Mouse (Mus musculus) liver, adult 2 months (tissue): Measurements from ENCODE around the gene Mettl26.

Experiments used
- CTCF ChIP-seq: fragments of 200-500 bp; IDR thresholded peaks from 2 replicates; pipeline ENCODE4 v1.5.1; 2011; ENCODE audit warnings: low read depth, low read length, control low read depth
- POLR2A ChIP-seq: fragments of 200-500 bp; IDR thresholded peaks from 2 replicates; pipeline ENCODE4 v1.6.1; 2011; ENCODE audit warnings: low read length, control low read depth; ENCODE audit not compliant: insufficient read depth; ENCODE audit errors: extremely low read depth

DNA sequence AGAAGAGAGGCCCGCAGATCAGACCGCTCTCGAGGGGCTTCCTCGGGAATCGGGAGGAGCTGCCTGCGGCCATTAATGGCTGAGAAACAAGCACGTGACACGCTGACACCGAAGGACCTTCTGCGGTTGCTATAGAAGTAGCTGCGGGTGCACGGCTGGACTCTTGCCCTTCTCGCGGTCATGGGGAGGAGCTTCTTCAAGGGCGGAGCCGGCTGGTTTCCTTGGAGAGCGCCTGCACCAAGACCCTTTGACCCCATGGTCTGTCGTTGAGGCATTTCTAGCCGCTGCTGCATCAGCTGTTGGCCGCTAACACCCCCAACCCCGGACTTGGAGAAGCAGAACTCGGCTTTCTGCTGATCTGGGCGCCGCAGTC is 41.6 kb upstream of the Mettl26 start, which contains the start of gene Stub1:
- TF ChIP-seq CTCF (no peak), POLR2A (no peak)
